Mouse (Mus musculus): ENCODE data around the gene Syt13.
A peak's percentile ranks its signal among the peaks of the same experiment; 100 is the strongest.

DNA sequence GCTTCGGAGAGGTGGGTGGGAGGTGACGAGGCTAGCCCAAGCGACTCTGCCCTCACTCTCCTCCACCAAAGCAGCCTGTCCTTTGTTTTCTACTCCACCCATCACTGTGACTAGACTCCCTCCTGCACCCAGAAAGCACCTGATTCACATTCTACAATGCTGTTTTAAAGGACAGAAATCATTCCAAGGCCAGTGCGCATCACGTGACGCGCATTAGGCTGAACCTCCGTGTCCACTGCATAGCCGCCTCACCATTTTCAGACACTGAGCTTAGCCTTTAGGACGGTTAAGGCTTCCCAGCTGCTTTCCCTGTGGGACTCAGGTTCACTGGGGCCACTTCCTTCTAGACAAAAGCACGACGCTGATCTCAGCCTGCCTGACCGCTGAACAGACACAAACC is 11.2 kb upstream of the Syt13 start:
- TF ChIP-seq CTCF (IDR thresholded peaks at IDR 0.05; ENCODE audit: control insufficient read depth, insufficient read depth, insufficient read length), result no peak
- TF ChIP-seq USF1 (IDR thresholded peaks at IDR 0.05; ENCODE audit: low read depth), result peak; percentile 82
- no peak for TF ChIP-seq MYOD1 (IDR thresholded peaks at IDR 0.05; ENCODE audit: control insufficient read depth, insufficient read length, low read depth)
- TF ChIP-seq MAX (IDR thresholded peaks at IDR 0.05), result no peak
- TF ChIP-seq CEBPB (IDR thresholded peaks at IDR 0.05; ENCODE audit: low read depth), result no peak
- TF ChIP-seq MYOG (IDR thresholded peaks at IDR 0.05; ENCODE audit: control insufficient read depth, extremely low read depth, insufficient read length), result no peak
- no peak for TF ChIP-seq FOSL1 (IDR thresholded peaks at IDR 0.05; ENCODE audit: insufficient read depth, low read length, poor library complexity, severe bottlenecking)

All from C2C12 (cell line).